Mouse (Mus musculus): ENCODE measurements around the gene Gm11596.
"Not testable (repeated sequence)": the region's sequence is repeated elsewhere in the genome, so short reads cannot be mapped to it uniquely, and the experiment has no call there.

Gene Gm11596

GRCm38 (mm10) chr11:99793367-99793766 lies at the start of gene Gm11596:
TSS of gene Gm11596 (minus strand) at chr11:99793467.
- in situ Hi-C loops (cut with MboI, MseI) = no loop called here

- in situ Hi-C loops (cut with MboI, MseI) = no loop called here
Measured at GRCm38 (mm10) chr11:99842185-99842584, 48.9 kb upstream of the Gm11596 start.

- in situ Hi-C loops (cut with MboI, MseI) = no loop called here
Measured at GRCm38 (mm10) chr11:99837966-99838365, 44.7 kb upstream of the Gm11596 start, which contains the start of gene 2300003K06Rik. TSS of gene 2300003K06Rik (minus strand) at chr11:99838066.

GRCm38 (mm10) chr11:99815566-99815965 lies 22.3 kb upstream of the Gm11596 start, which contains the start of gene Gm11564:
TSS of gene Gm11564 (minus strand) at chr11:99815666.
- in situ Hi-C loops (cut with MboI, MseI) = not testable (repeated sequence)

- in situ Hi-C loops (cut with MboI, MseI) = not testable (repeated sequence)
Measured at GRCm38 (mm10) chr11:99809792-99810191, 16.5 kb upstream of the Gm11596 start, which contains the start of gene Krtap4-13. TSS of gene Krtap4-13 (minus strand) at chr11:99809892.

- in situ Hi-C loops (cut with MboI, MseI) = not testable (repeated sequence)
Measured at GRCm38 (mm10) chr11:99804346-99804745, 11.1 kb upstream of the Gm11596 start, which contains the start of gene Gm11554. TSS of gene Gm11554 (minus strand) at chr11:99804446.

GRCm38 (mm10) chr11:99798832-99799231 lies 5.6 kb upstream of the Gm11596 start, which contains the start of gene Gm11569:
TSS of gene Gm11569 (minus strand) at chr11:99798932.
- in situ Hi-C loops (cut with MboI, MseI) = not testable (repeated sequence)

GRCm38 (mm10) chr11:99784900-99785299 lies 8.4 kb downstream of the Gm11596 start, which contains the start of gene Krtap4-9:
TSS of gene Krtap4-9 (plus strand) at chr11:99785200.
- in situ Hi-C loops (cut with MboI, MseI) = not testable (repeated sequence)

GRCm38 (mm10) chr11:99780604-99781003 lies 12.7 kb downstream of the Gm11596 start, which contains the start of gene Krtap4-8:
TSS of gene Krtap4-8 (minus strand) at chr11:99780704.
- in situ Hi-C loops (cut with MboI, MseI) = no loop called here

- in situ Hi-C loops (cut with MboI, MseI) = no loop called here
Measured at GRCm38 (mm10) chr11:99778401-99778800, 14.9 kb downstream of the Gm11596 start.

- in situ Hi-C loops (cut with MboI, MseI) = not testable (repeated sequence)
Measured at GRCm38 (mm10) chr11:99772813-99773212, 20.5 kb downstream of the Gm11596 start, which contains the start of gene Gm11595. TSS of gene Gm11595 (minus strand) at chr11:99772913.

- in situ Hi-C loops (cut with MboI, MseI) = no loop called here
Measured at GRCm38 (mm10) chr11:99768410-99768809, 24.9 kb downstream of the Gm11596 start.

GRCm38 (mm10) chr11:99758877-99759276 lies 34.4 kb downstream of the Gm11596 start:
- in situ Hi-C loops (cut with MboI, MseI) = no loop called here

- in situ Hi-C loops (cut with MboI, MseI) = loop anchor here (10.0 kb wide), 1 partner anchor 679 kb away; no protein-coding TSS in a partner anchor
Measured at GRCm38 (mm10) chr11:99743985-99744384, 49.3 kb downstream of the Gm11596 start.
